Mouse (Mus musculus) adrenal gland, postnatal 25 days (tissue): ENCODE measurements around the gene Arhgef17. TPM values are rescaled to one million over a fixed set of nuclear protein-coding genes. Genes with fewer than 3 reads are reported as not detected.
A peak's percentile ranks its signal among the peaks of the same experiment; 100 is the strongest.

ENCODE experiments used
- DNase-seq: peaks from one replicate; pipeline ENCODE4 v3.0.0; 2021; ENCODE audit warnings: mixed read lengths
- total RNA-seq: library from RNA; stranded (reverse); gene quantifications from 2 replicates; pipeline ENCODE4 v1.2.3, GENCODE M21; 2021

The Arhgef17 gene
- total RNA-seq, 1 experiment from 2014 or later, result 81.2 TPM

DNA sequence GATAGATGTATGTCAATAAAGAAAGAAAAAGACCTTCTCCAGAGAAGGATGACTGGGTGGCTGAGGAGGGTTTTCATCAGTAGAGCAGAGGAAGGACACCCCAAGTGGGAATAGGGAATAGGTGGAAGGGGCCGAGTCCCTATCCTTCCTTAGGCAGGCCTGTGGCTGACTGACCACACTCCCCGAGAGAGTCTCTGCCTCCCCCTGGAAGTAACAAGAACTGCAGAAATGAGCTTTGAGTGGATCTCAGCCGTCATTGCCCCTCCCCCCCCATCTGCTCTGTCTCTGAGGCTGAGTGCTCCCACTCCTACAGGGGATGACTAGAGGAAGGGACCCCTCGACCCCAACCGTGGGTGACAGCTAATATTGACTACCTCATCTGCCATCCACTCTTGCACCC, 9.3 kb upstream of the Arhgef17 start:
- no peak for DNase-seq

DNA sequence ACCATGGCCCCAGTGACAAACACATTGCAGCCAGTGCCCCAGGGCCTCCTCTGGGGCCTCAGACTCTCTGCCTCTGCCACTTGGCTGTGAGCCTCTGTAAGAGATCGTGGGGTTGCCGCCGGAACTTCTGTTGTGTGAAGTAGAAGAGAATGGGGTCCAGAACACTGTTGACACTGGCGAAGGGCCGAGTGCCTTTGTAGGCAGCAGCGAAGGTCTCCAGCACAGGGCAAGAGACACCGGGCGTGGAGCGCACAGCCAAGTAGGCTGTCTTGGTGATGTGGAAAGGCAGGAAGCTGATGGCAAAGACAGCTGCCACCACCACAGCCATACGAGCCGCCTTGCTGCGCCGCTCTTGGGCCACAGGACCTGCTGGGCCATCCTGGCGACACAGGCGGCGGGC, 6.2 kb upstream of the Arhgef17 start:
- no peak for DNase-seq

DNA sequence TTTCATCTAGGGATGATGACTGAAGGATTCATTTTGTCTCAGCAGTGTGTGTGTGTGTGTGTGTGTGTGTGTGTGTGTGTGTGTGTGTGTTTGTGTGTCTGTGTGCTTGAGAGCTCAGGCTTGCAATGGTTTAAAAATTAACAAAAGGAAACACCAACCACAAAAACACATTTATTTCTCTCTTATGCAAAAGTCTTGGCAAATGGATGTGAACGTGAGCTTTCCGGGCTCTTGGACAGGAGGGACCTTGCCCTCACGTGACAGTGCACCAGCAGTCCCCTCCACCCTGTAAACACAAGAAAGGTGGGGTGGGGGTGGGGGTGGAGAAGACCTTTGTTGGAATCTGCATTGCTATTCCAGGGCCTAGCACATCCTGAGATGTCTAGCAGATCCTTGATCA, 5.6 kb upstream of the Arhgef17 start:
- DNase-seq, result no peak

DNA sequence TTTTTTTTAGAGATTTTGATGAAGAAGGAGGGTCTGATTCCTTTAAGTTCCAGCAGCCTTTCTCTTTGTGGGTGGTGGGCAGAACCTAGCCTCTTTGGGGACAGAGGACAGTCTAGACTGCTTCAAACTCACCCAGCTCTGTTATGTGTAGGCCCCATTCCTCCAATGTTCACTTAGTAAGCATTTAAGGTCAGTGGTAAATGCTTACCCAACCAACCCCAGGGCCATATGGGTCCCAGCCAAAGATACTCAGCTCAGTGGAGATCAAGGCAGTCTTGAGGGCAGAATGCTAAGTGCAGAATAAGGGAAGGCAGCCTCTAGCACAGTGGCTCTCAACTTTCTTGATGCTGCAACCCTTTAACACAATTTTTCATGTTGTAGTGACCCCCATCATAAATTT, 1.6 kb upstream of the Arhgef17 start:
- DNase-seq, result no peak

DNA sequence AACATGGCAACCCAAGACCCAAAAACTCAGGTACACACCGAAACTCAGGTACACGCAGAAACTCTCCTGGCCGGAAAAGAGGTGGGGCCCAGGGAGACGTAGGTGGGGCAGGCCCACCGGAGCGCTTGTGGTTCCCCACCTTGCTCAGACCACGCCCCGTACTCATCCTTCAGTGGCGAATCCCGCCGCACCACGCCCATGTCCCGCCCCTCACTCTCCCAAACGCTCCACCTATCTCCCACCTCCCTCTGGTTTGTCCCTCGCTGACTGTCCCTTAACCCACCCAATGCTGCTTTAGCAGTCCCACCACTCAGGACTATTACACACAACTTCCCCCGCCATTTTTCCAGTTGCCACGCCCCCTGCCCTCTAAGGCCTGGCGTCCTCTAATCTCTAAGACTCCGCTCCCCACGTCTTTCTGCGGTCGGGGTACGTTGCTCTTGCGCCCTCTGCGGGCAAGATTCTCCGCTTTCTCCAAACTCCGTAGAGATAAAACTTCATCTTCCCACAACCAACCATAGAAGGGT, 637 bp upstream of the Arhgef17 start:
- DNase-seq, result peak; percentile 83

DNA sequence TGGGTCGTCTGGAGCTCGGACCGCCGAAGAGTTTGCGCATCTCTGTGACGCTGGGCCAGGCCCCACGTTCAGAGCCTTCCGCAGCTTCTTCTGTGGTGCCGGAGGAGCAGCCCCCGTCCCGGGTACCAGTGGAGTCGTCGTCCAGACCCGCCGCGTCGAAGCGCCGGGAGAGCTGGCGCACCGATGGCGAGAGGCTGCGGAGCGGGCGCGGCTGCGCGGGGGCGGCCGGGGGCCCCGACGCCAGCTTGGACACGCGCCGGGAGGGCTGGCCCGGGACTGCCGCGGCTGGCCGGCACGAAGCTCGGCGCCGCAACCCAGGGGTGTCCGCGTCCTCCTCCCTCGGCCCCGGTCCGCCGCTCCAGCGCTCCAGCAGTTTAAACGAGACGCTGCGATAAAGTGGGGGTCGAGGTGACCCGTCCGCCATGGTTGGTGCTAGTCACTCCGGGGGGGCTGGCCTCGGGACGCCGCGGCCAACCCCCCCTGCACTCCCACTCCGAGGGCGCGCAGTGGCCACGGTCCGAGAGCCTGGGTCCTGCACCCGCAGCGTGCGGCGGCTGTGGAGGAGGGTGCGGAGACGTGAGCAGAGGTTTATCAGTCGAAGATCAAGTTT, 486 bp downstream of the Arhgef17 start:
- DNase-seq, result peak; percentile 60

DNA sequence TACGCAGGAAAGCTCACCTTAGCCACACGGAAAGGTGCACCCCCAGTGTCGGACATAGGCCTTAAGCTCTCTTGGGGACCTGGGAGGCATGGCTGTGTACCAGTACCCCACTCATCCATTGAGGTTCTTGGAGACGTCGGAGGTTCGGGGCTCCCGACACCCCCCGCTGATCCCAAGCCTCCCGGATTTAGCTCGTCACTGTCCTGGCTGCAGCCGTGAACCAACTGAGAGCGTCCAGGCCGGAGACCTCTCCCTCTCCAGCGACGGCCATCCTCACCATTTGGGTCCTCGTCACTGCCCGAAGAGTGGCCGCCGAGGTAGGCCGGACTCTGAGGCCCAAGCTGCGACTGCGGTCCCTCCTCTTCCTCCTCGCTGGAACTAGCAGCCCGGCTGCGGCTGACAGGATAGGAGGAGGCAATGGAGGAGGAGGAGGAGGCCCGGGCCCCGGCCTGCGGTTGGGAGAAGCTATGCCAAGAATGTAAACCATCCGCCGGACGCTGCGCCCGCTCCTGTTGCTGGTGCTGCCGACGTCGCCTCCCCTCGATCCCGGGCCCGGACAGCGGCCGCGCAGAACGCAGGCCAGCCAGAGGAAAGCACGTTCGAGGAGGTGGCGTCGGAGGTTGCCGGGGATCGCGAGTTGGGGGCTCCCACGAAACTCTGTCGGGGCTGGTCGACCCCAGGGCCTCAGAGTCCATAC, 1.1 kb downstream of the Arhgef17 start:
- peak; percentile 58 for DNase-seq

DNA sequence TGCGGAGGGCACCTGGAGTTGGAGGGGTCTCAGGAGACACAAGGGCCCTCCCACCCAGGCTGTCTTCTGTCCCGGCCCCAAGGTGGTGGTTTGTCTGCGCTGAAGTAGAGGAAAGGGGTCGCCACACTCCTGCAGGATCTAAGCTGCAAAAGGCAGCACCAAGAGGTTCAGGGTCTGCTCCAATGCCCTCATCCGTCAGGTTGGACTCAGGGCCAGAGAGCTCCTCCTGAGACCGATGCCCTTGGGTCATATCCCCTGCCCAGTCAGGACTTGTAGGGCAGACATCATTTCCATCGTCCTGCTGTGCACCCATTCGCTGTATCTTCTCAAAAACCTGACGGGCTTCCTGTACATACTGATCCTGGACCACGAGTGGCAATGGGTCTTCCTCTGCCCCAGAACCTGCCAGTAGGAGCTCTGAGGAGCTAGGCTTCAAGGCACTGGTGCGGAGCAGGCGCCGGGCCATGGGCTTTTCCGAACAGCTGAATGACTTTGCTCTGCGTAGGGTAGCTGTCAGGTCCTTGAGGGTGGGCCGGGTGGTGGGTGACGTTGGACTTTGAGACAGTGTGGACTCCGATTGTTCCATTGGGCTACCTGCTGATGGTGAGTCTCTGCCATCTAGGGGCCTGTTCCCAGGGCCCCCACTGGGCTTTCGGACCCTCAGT, 2.1 kb downstream of the Arhgef17 start:
- DNase-seq, result no peak

DNA sequence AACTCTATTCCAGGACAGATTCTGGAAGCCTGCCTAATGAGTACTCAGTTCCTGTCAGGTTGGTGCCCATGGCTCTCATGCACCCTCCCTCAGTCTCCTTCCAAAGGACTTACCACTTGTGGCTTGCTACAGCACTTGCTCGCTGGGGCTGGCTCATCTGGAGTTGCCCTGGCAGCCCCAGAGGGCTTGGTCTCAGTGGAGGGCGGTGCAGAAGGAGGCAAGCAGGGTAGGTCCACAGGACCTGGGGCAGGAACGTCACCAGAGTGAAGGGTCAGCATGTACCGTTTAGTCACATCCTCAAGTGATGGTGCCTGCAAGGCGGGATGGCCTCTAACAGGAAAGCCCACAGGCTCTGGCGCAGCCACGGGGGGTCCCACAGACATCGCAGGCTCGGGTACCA, 3.5 kb downstream of the Arhgef17 start:
- no peak for DNase-seq

DNA sequence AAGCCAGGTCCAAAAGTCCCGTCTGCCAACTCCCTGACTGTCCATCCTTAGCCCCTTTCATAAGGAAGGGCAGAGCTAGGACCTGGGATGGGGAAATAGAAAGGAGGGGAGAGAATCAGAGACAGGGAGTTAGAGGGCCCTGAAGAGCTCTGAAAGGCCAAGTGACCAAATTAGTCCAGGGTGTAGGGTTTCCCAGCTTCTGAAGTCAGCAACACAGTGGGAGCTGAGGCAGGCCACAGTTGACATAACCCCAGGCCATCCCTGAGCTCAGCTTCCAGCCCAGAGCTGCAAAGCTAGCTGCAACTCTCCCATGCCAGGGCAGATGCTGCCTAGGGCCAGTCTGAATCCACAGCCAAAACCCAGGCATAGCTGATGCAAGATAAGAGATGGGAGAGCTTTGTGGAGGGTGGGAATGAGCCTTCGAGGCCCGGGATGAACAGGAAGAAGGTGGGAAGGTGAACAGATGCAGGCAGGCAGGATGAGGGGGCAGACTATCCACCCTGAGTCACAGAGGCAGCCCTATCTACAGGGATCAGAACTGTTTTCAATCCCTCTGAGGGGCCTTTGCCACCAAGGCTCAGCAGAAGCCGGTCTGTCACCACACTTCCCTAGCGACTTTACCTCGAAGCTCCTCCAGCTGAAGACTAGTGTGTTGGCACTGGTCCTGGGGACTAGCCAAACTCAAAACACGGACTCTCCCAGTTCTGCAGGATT, 4.5 kb downstream of the Arhgef17 start:
- no peak for DNase-seq

DNA sequence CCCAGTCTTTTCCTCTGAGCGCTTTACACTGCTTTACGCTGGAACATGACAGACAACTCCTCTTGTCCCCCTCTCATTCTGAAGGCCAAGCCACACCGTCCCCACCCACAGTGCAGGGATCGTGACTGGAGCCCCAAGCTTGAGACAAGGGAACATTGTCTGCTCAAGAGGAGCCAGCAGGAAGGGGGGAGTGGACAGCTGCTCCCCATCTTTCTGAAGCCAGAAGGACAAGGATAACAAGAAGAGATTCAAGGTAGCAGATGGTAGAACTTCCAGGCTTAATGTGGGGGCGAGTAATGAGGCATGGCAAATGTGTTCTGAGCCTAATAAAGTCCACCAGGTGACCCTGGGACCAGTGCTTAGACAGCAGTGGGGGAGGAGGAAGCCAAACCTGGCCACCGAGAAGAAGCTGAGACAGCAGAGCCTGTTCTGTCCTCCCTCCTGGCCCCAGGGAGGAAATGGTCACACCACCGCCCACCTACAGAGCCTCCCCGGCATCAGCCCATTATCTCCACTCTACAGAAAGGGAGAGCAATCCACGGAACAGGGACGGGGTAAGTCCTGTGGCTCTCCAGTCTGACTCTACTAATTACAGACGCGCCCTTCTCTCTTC, 5.5 kb downstream of the Arhgef17 start:
- no peak for DNase-seq

DNA sequence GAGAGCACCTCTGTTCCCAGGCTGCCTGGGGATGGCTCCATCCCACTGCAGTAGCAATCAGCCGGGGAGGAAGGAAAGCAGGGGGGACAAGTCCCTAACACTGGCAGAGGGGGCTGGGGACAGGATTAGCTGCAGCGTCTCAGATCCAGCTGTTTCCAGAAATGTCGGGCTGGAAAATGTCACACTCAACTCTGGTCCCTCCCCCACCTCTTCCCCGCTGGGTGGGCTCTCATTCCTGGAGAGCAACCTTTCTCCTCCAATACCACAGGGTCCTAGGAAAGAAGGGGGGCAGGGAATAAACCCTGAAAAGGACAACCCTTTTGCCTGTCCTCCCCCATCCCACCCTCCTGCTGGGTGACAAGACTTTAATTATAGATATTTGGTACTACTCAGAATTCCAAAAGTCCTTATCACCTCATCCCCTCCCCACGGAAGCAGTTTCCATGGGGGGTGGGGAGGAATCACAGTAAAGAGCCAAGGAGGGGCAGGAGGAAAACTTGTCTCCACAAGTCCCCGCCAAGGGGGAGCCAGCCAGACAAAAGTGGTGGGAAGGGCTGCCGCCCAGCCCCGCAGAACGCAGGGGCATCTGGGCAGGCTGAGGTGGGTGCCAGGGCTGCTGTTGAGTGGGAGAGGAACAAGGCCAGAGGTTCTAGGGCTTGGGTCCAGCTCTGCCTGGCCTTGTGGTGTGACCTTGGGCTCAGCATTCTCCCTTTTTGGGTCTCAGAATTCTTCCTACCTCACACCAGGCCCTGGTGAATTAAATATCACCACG, 7.0 kb downstream of the Arhgef17 start:
- peak; percentile 57 for DNase-seq

DNA sequence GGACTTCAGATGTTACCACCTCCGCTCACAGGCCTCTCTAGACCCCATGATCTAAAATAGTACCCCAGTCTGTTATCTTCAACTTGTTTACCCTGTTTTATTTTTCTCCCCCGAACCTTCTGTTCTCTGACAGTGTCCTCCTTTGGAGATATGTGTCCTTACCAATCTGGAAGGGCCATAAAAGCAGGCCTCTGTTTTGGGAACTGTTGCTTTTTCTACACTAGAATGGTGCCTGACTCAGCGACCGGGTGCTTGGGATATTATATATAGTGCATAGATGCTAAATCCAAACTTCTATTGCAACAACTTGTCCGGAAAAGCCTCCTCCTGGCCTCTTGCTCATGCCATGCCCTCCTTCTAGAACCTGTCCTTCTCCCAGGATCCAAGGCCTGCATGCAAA, 7.7 kb downstream of the Arhgef17 start:
- no peak for DNase-seq

DNA sequence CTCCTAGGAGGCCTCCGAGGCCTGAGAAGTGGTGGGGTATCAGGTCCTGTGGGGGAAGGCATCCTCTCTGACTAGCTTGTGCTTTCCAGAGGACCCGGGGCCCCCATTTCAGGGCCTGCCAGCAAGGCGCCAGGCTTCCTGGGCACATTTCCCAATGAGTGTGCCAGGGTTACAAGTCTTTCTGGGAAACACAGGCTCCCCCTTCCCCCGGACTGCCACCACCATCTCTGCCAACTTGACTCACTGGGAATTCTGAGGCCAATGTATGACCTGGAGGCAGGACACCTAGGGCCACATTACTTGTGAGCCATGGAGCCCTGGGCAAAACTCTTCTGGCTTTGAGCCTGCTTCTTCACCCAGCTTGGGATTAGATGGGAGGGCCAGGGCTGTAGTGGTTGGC, 9.0 kb downstream of the Arhgef17 start:
- peak; percentile 55 for DNase-seq

DNA sequence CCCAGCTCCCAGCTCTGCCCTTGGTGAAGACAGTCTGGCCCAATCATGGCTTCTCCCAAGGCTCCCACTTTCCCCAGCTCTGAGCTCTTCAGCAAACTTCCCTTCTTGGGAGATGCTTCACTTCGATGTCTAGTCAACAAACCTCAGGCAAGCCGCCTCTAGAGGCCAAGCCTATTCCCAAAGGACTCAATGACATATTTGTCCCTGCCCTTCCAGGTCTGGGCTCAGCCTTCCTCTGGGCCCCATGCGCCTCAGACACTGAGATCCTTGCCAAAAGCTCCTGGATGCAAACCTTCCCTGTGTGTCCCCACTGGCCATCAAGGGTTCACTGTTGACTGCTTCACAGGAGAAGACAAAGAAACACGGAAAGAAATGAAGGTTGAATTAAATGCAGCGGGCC, 10.6 kb downstream of the Arhgef17 start:
- DNase-seq, result no peak

DNA sequence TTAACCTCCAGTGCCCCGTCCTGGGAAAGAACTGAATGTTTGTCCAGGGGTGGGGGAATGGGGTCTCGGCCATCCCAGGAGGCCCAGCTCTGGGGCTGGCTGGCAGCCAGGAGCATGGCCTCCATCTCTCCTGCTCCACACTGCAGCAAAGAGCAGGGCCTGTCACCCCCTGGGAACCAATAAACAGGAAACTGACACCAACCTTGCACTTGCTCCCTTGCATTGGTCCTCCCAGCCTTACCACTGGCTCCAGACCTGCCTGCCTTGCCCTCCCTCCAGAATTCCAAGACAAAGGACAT, 12.1 kb downstream of the Arhgef17 start:
- no peak for DNase-seq

DNA sequence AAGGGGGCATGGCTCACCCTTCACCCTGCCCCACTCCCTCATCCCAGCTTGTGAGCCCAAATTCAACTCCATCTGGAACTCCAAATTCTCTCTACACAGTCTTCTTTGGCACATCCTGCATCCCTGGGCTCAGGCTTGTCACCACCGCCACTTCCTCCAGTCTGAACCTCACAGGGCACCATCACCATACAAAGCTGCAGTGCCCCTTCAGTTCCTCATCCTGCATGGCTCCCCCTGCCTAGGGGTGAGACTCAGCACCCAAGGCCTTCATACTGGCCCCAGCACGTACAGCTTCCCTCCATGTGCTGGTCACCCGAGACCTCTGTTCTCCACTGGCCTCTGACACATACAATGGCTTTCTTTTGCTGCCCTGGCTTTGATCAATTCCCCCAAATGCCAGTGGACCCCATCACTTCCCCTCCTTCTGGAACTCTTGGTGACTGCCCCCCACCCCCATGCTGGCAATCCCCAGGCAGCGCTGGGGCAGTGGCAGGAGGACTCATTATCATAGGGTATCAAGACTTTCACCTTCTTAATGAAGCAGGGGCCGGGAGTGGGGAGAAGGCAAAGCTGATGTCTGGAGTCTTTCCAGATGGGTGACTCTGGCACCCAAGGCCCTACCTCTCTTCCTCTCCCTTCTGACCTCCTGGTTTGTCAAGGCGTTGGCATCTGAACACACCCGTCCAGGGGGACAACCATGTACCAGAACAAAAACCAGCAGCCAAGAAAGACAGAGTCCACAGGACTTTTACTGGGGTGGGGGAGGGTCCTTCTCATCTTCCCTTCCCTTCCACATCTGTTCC, 12.7 kb downstream of the Arhgef17 start:
- DNase-seq, result no peak

DNA sequence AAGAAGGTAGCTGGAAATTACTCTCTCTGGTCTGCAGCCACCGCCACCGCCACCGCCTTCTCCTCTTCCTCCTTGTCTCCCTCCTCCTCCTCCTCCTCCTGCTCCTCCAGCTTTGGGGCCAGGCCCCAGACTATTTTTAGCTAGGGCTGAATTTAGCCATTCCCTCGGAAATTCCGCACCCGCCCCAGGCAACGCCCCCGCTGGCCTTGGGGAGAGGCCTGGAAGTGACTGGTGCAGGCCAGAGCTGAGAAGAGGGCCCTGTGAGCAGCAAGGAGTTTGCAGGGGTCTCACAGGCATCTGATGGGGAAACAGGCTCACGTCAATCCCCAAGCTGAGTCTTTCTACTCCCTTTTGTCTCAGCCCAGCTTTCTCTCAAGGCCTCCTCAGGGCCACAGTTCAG, 13.7 kb downstream of the Arhgef17 start:
- DNase-seq, result peak; percentile 74

DNA sequence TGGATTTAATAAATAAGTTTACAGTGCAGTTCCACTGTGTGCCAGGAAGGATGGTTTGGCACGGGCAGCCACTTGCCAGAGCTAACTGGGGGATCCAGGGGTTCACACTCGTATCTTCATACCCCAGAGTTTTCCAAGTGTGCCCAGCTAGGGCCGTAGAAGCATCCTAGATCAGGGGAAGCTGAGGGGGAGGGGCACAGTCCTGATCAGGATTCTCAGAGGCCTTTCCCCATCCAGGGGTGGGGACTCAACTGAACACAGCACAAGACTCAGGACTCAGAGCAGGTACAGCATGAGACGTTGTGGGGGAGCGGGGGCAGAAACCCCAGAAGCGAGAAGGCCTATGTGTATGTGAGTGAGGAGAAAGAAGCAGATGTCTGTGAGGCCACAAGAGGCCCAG, 14.2 kb downstream of the Arhgef17 start:
- no peak for DNase-seq

DNA sequence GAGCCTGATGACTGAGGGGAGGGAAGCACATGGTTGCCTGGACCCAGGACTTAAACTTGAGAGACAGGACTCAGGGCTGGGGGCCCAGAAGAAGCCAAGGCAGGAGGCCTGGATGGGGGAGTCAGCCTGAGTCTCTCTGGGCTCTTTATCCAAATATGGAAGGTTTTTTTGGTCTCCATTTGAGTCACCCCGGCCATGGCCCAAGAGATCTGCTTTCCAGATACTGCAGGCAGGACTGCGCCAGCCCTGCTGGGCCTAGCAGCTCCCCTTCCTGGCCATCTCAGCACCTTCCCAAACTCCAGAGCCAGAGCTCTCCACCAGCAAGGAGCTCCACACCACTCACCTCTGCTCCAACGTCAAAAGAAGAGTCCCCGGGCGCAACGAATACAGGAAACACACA, 15.4 kb downstream of the Arhgef17 start:
- DNase-seq, result no peak

DNA sequence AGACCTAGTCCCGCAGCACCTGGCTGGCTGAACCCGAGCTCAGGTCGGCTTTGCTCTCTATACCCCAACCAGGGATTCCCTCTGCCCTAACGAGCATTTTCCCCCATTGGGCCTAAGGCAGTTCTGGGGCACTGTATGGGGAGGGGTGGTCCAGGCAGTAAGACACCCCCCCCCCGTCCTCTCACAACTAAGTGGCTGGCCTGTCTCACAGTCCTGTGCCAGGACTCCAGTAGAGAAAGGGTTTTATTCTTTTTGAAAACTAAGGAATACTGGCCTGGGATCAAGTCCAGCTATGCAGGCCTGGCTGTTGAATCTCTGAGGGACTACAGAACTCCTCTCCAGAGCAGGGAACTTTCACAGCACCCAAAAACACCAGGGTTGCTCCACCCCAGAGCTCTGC, 16.7 kb downstream of the Arhgef17 start:
- DNase-seq, result no peak
